Mouse (Mus musculus): ENCODE measurements around the gene Rgcc.

The Rgcc gene

DNA sequence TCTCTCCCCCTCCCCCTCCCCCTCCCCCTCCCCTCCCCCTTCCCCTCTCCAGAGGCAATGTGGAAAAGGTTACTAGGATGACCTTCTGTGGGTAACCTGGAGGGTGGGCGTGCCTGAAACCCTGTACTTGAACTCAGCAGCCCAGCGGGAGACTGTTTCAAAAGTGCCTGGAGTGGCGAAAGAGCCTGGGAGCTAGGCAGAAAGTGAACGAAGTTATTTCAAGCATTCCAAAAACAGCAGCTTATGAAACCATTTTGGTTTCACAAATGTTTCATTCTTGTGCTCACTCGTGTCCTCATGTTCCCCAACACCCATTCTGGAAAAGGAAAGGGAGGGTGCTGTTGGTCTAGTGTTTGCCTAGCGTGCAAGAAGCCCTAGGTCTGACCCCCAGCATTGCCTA, 1.6 kb downstream of the Rgcc start:
- peak; percentile 83 for DNase-seq

DNA sequence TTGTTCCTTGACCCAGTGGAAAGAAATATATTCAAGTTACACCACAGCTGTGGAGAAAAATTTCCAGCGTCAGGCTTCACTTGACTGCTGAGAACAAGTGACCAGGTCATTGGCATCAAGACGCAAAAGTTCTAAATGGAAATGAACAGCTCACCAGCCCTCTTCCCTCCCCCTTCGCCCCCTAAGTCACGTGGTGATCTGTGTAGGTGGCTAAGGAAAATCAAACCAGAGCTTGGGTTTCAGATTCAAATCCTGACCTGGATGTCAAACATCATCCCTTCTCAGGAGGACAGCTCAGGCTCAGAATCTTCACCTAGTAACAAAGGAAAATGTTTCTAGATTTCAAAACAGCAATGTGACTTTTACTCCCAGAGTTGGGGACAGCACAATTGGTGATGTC, 2.2 kb downstream of the Rgcc start:
- DNase-seq = peak; percentile 41

- DNase-seq = no peak
Observed at GRCm38 (mm10) chr14:79298314-79298992, 3.0 kb downstream of the Rgcc start.

GRCm38 (mm10) chr14:79296836-79297235, 4.6 kb downstream of the Rgcc start:
- no peak for DNase-seq

DNA sequence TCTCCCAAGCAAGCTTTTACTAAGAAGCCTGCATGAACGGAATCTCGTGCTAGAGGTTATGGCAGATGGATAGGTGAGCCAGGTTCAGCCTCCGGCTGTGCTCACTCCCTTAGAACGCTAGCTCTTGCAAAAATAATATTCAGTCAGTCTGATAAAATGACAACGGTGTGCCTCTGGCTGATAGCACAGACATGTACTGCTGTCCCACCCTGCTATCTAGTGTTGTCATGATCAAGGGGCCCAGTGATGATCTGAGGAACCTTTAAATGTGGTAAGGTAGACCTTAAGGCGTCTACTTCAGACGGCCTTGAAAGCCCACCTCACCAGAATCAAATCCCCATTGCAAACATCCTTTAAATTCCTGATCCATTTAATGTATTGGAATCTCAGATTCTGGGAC, 5.2 kb downstream of the Rgcc start:
- DNase-seq = no peak

- DNase-seq = no peak
Observed at GRCm38 (mm10) chr14:79295579-79295978, 5.9 kb downstream of the Rgcc start.

DNA sequence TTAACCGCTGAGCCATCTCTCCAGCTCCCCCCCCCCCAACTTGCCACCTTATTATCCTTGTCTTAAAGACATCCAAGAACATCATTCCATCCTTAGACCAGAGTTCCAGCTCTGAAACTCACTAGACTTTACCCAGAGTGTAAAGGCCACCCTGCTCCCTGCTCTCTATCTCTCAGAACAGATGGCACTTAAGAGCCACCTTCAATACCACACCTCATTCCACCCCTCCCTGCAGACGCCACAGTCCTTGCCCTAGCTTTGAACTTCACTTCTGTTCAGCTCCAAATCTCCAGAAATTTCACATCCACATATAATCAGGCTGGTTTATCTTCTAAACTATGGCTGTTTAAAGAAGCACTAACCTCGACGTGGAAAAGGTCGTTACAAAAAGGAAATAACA, 6.5 kb downstream of the Rgcc start:
- no peak for DNase-seq

GRCm38 (mm10) chr14:79294051-79294814, 7.2 kb downstream of the Rgcc start:
- no peak for DNase-seq

GRCm38 (mm10) chr14:79293119-79293780, 8.2 kb downstream of the Rgcc start:
- peak; percentile 63 for DNase-seq

DNA sequence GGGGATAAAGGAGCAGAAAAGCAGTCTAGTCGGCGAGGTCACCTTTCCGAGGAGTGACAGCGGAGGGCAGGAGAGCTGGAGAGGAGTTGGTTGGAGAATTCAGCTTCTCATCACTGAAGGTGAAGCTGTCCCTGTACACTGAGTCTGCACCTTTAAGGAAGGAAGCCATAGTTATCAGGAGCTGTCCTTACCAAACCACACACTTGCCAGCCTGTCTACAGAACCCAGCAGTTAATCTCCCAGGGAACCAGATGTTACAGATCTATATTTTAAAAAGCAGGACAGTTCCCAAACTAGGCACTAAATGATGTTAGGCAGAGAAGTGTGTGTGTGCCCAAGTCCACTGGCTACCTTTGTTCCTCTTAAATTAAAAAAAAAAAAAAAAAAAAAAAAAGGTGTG, 9.8 kb downstream of the Rgcc start:
- DNase-seq = no peak

DNA sequence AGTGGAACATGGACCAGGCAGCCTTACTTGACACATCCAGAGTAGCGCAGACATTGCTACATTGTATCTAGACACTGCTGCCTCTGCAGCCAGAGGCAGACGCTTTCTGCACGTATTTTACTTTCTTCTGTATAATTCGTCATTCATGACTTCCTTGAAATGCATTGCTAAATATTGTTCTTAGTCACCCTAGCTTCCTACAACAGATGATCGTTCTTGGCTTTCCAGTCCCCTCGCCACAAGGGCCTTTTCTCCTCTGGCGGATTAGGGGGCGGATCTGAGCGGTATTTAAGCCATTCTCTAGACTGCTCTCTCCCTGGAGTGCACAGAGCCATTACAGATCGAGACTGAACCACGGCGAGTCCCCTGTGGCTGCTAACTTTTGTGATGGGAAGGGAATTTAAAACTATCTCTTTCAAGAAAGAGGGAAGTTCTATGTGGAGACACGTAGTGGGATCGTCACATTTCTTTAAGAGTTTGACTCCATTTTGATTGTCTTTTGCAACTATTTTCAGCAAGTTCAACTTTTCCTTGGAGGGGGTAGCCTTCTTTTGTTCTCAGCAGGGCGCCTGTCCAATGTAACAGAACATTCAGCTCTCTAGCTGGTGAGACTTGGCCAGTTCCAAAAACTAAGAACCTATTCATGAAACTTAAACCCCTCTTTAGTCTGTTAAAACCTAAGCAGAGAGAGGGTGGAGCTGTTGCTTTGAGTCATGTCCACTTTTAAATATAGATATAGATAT, 10.6 kb downstream of the Rgcc start:
- DNase-seq = no peak

- no peak for DNase-seq
Observed at GRCm38 (mm10) chr14:79289909-79290308, 11.5 kb downstream of the Rgcc start.

DNA sequence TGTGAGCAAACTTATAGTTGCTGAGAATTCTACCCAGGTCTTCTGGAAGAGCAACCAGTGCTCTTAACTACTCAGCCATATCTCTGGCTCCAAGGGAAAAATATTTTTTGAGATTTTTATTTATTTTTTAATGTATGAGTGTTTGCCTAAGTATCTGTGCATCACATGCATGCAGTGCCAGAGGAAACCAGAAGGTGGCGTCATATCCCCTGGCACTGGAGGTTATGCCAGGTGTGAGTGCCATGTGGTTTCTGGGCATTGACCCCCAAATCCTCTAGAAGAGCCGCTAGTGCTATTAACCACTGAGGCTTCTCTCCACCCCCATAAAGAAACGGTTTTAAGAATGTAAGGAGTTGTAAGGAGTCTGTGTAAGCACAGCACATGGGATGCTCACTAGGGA, 13.2 kb downstream of the Rgcc start:
- peak; percentile 56 for DNase-seq

DNA sequence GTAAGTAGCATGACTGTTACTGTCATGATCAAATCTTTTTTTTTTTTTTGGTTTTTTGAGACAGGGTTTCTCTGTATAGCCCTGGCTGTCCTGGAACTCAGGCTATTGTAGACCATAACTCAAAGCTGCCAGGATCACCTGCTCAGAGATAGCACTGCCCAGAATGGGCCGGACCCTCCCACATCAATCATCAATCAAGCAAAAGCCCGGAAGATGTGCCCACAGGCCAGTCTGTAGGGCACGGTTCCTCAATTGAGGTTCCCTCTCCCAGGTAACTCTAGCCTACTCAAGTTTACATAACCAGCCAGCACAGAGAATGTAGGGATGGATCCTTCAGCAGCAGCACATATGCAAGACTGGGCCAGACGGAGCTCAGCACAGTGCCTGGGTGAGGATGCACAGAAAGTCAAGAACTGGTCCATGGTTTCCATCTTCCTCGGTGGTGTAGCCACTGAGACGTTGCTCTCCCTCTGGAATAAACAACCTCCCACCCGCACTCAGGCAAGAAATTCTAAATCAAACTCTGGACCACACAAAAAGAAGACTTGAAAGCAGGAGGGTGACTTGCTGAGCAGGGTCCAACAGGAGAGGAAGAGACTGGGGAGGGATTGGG, 14.1 kb downstream of the Rgcc start:
- no peak for DNase-seq

- no peak for DNase-seq
Observed at GRCm38 (mm10) chr14:79285549-79285948, 15.9 kb downstream of the Rgcc start.

- no peak for DNase-seq
Observed at GRCm38 (mm10) chr14:79284616-79285015, 16.8 kb downstream of the Rgcc start.

GRCm38 (mm10) chr14:79283952-79284351, 17.5 kb downstream of the Rgcc start:
- no peak for DNase-seq

DNA sequence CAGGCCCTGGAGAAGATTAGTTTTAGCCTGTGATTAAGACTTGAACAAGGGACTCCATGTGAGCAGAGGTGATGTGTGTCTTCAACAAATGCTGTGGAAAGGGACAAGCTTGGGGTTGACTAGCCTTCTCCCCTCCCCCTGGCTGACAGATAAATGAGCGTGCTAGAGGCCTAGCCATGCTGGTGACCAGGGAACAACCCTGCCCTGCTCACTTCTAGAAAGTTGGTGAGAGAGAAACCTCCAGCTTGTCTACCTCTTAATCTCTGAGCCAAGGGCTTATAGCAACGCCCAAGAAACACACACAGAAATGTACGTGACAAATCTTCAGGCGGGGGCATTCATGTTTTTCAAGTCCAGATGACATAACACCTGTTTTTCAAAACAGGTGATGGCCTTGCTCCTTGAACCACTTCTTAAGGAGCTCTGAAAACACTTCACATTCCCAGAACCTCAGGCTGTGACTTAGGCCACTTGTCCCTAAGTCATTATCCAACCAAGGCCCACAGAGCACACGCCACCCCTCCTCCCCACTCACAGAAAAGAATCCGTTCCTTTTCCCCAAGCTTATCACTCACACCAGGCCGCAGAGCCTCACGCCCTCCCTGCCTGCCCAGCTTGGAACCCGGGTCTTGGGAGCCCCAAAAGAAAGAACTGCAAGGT, 19.4 kb downstream of the Rgcc start:
- peak; percentile 85 for DNase-seq

- DNase-seq = no peak
Observed at GRCm38 (mm10) chr14:79280456-79280855, 21.0 kb downstream of the Rgcc start.

DNA sequence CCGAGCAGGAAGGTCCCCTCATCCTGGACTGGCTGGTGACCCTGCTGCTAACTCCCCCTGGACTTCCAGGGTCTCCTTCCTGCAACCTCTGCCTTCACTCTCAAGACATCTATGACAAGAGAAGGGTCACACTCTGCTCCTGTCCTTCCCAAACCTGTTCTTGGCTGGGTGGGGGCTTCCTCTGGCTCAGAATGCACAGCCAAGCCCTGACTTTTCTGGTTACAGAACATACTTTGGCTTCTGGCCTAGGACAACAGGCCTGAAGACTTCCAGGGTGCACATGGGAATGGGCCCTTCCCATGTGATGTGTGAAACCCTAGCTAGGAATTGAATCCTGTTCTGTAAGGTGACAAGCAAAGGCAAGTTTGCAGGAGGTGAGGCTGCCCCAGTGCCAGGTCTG, 22.0 kb downstream of the Rgcc start:
- DNase-seq = peak; percentile 55

- DNase-seq = no peak
Observed at GRCm38 (mm10) chr14:79278927-79279326, 22.5 kb downstream of the Rgcc start.

- DNase-seq = no peak
Observed at GRCm38 (mm10) chr14:79277922-79278321, 23.5 kb downstream of the Rgcc start.

All from lung, postnatal 36 days (tissue).